ENCODE assay signal across 14 mouse cellular contexts in genomic region chr4:145848183-145848890, GRCm38 (mm10). TPM values are rescaled to one million over a fixed set of nuclear protein-coding genes. Genes with fewer than 3 reads are reported as not detected.
DNase-seq lines count a peak whose midpoint lies in the region; ATAC-seq and TF ChIP-seq lines count a peak whose summit lies in the region.
"Not testable (repeated sequence)": the region's sequence is repeated elsewhere in the genome, so short reads cannot be mapped to it uniquely, and the experiment has no call there.
"Had no signal": no experiment of that assay in that cellular context is flagged by ENCODE, and none has a peak within 500 bp of the region (broad histone marks: within the 10 kb centered on the region; RNA-seq: fewer than 3 reads in every experiment).

No protein-coding gene starts in this region.

- TF ChIP-seq CTCF in G1E (IDR thresholded peaks at IDR 0.05; ENCODE audit: low read depth, low read length); heart, postnatal 0 days (IDR thresholded peaks at IDR 0.05; ENCODE audit: low read depth); stomach, postnatal 0 days (IDR thresholded peaks at IDR 0.05; ENCODE audit: low read depth): not testable (repeated sequence)

- WGBS in forebrain, embryonic 13.5 days: 77% methylated on average over 4 of the region's 4 CpGs
- WGBS in heart, postnatal 0 days: 56% methylated on average over 3 of the region's 4 CpGs
- WGBS in intestine, embryonic 15.5 days: 71% methylated on average over 4 of the region's 4 CpGs
- 69% methylated on average over 3 of the region's 4 CpGs for WGBS in limb, embryonic 14.5 days
- WGBS in lung, embryonic 15.5 days: 73% methylated on average over 4 of the region's 4 CpGs
- WGBS in midbrain, embryonic 15.5 days: 71% methylated on average over 4 of the region's 4 CpGs
- WGBS in stomach, postnatal 0 days: 63% methylated on average over 3 of the region's 4 CpGs

- ATAC-seq in G1E (ENCODE audit: extremely low read depth, insufficient number of reproducible peaks, low FRiP score, poor library complexity, severe bottlenecking): peak; percentile 2; the same call in 1 of the 2 replicates
- ATAC-seq in forebrain, embryonic 13.5 days: 0 out of 2 replicates have a peak, but pooled peaks have one; percentile 39
- ATAC-seq in heart, postnatal 0 days (ENCODE audit: insufficient read depth, low read depth): 0 out of 2 replicates have a peak, but pooled peaks have one; percentile 12
- peak; percentile 35; the same call in 1 of the 2 replicates for ATAC-seq in intestine, embryonic 15.5 days
- 0 out of 2 replicates have a peak, but pooled peaks have one; percentile 3 for ATAC-seq in limb, embryonic 14.5 days (ENCODE audit: low FRiP score, low read depth)
- 0 out of 2 replicates have a peak, but pooled peaks have one; percentile 15 for ATAC-seq in lung, embryonic 15.5 days (ENCODE audit: borderline replicate concordance, extremely low read depth, low FRiP score, low TSS enrichment)
- ATAC-seq in midbrain, embryonic 15.5 days (replicated peaks): peak; percentile 32; the same call in 1 of the 2 replicates
- ATAC-seq in stomach, postnatal 0 days (ENCODE audit: low FRiP score, low TSS enrichment): peak; percentile 49; the same call in 1 of the 2 replicates

- H3K4me1 ChIP-seq in G1E (ENCODE audit: insufficient read depth, low read depth, low read length); forebrain, embryonic 13.5 days; heart, postnatal 0 days (ENCODE audit: control insufficient read depth, insufficient read depth); intestine, embryonic 15.5 days (replicated peaks); limb, embryonic 14.5 days (ENCODE audit: control insufficient read depth, insufficient read depth, low read length); lung, embryonic 15.5 days; midbrain, embryonic 15.5 days; stomach, postnatal 0 days (replicated peaks; ENCODE audit: control insufficient read depth, insufficient read depth): not testable (repeated sequence)

- not testable (repeated sequence) for H3K4me3 ChIP-seq in G1E (ENCODE audit: low read depth, low read length); forebrain, embryonic 13.5 days; heart, postnatal 0 days (ENCODE audit: low read depth, low read length); intestine, embryonic 15.5 days (replicated peaks); limb, embryonic 14.5 days (replicated peaks; ENCODE audit: low read length); lung, embryonic 15.5 days; midbrain, embryonic 15.5 days; stomach, postnatal 0 days (ENCODE audit: low read depth, low read length)

- not testable (repeated sequence) for H3K4me2 ChIP-seq in forebrain, embryonic 13.5 days; heart, postnatal 0 days (ENCODE audit: low read depth, low read length); intestine, embryonic 15.5 days (replicated peaks); limb, embryonic 14.5 days (replicated peaks; ENCODE audit: low read depth, low read length, severe bottlenecking); lung, embryonic 15.5 days; midbrain, embryonic 15.5 days; stomach, postnatal 0 days (replicated peaks; ENCODE audit: low read depth)

- H3K9ac ChIP-seq in forebrain, embryonic 13.5 days; heart, postnatal 0 days (replicated peaks; ENCODE audit: low read depth, low read length); intestine, embryonic 15.5 days; limb, embryonic 14.5 days (ENCODE audit: low read depth, low read length, severe bottlenecking); lung, embryonic 15.5 days; midbrain, embryonic 15.5 days; stomach, postnatal 0 days (ENCODE audit: low read length): not testable (repeated sequence)

- TF ChIP-seq POLR2A in limb, embryonic 14.5 days (IDR thresholded peaks at IDR 0.05; ENCODE audit: borderline replicate concordance, extremely low read depth, insufficient read depth, insufficient read length): not testable (repeated sequence)

- H3K36me3 ChIP-seq in G1E (replicated peaks); forebrain, embryonic 13.5 days (ENCODE audit: poor library complexity, severe bottlenecking); heart, postnatal 0 days (replicated peaks; ENCODE audit: control insufficient read depth, insufficient read depth, low read length); intestine, embryonic 15.5 days; limb, embryonic 14.5 days (ENCODE audit: control insufficient read depth, insufficient read depth, low read length); lung, embryonic 15.5 days; midbrain, embryonic 15.5 days (replicated peaks); stomach, postnatal 0 days (ENCODE audit: control insufficient read depth, insufficient read depth, low read length): not testable (repeated sequence)

- not testable (repeated sequence) for DNase-seq in G1E (ENCODE audit: low spot score); heart, postnatal 0 days (ENCODE audit: low spot score); limb, embryonic 14.5 days (ENCODE audit: low spot score); stomach, postnatal 0 days (ENCODE audit: low spot score)

- not testable (repeated sequence) for H3K27me3 ChIP-seq in G1E (ENCODE audit: insufficient read depth, low read length); forebrain, embryonic 13.5 days; heart, postnatal 0 days (ENCODE audit: control insufficient read depth, insufficient read depth, low read length); intestine, embryonic 15.5 days (replicated peaks); limb, embryonic 14.5 days (ENCODE audit: control insufficient read depth, insufficient read depth, low read length); lung, embryonic 15.5 days; midbrain, embryonic 15.5 days (replicated peaks); stomach, postnatal 0 days (ENCODE audit: control insufficient read depth, insufficient read depth, low read length)

- not testable (repeated sequence) for H3K9me3 ChIP-seq in G1E (replicated peaks); heart, postnatal 0 days (replicated peaks; ENCODE audit: control insufficient read depth, low read length); intestine, embryonic 15.5 days; limb, embryonic 14.5 days (ENCODE audit: control insufficient read depth, low read length); lung, embryonic 15.5 days; midbrain, embryonic 15.5 days; stomach, postnatal 0 days (ENCODE audit: control insufficient read depth, low read length)
- peaks cover 19% of the 10 kb centered on the region for H3K9me3 ChIP-seq in forebrain, embryonic 13.5 days (replicated peaks)

- not testable (repeated sequence) for H3K27ac ChIP-seq in forebrain, embryonic 13.5 days; heart, postnatal 0 days (ENCODE audit: low read depth); intestine, embryonic 15.5 days; limb, embryonic 14.5 days (replicated peaks; ENCODE audit: low read depth, low read length); lung, embryonic 15.5 days; midbrain, embryonic 15.5 days; stomach, postnatal 0 days (replicated peaks)

- TF ChIP-seq EP300 in heart, postnatal 0 days (IDR thresholded peaks at IDR 0.05; ENCODE audit: low read depth); stomach, postnatal 0 days (optimal IDR thresholded peaks at IDR 0.05): not testable (repeated sequence)

RNA-seq across cellular contexts. Expression of gene Zfp986, which starts 20.3 kb away (rescaled TPM):
- total RNA-seq in G1E (2014; fragmentation: Nextera tagmentation) (2.6 and 3.5 TPM in 2 replicates), G1E (2017) (0.35 and 0.66 TPM in 2 replicates)
- not detected in 2 replicates for polyA plus RNA-seq in G1E (2012)
- not detected in 2 replicates for polyA plus RNA-seq in forebrain, embryonic 13.5 days (2015; fragmentation: Nextera tagmentation; extraction: Ambion mirVana)
- total RNA-seq in heart, postnatal 0 days (2014; rRNA removed; ENCODE audit: low replicate concordance): not detected in 2 replicates
- polyA plus RNA-seq in heart, postnatal 0 days (2015; fragmentation: Nextera tagmentation; extraction: Ambion mirVana): not detected in 2 replicates
- not detected in 2 replicates for polyA plus RNA-seq in intestine, embryonic 15.5 days (2015; fragmentation: Nextera tagmentation; extraction: Ambion mirVana)
- not detected in 2 replicates for polyA plus RNA-seq in limb, embryonic 14.5 days (2012; rRNA removed)
- not detected in 2 replicates for polyA plus RNA-seq in limb, embryonic 14.5 days (2014; fragmentation: Nextera tagmentation; extraction: Ambion mirVana)
- not detected in 2 replicates for polyA plus RNA-seq in lung, embryonic 15.5 days (2015; fragmentation: Nextera tagmentation; extraction: Ambion mirVana)
- polyA plus RNA-seq in midbrain, embryonic 15.5 days (2015; fragmentation: Nextera tagmentation; extraction: Ambion mirVana): not detected in 2 replicates
- not detected in 2 replicates for polyA plus RNA-seq in stomach, postnatal 0 days (2015; fragmentation: Nextera tagmentation; extraction: Ambion mirVana)
- total RNA-seq: adrenal gland, postnatal 36 days; CH12.LX; gastrocnemius, postnatal 14 days had no signal
- polyA plus RNA-seq: hindbrain, embryonic 10.5 days; limb, embryonic 12.5 days; small intestine, adult 2 months had no signal
